Mouse (Mus musculus) heart, embryonic 10.5 days (tissue): ENCODE results near the gene Atg16l2. TPM values are rescaled to one million over a fixed set of nuclear protein-coding genes. Genes with fewer than 3 reads are reported as not detected.

Experiments used
- DNase-seq: peaks from one replicate; pipeline ENCODE4 v3.0.0-alpha.2; 2017; ENCODE audit warnings: low spot score
- H3K27ac ChIP-seq: fragments of 300-500 bp; sonication (generic); 2 replicates; pipeline ENCODE4 v1.5.1; 2016; ENCODE audit warnings: mild to moderate bottlenecking
- H3K27me3 ChIP-seq: fragments of 300-500 bp; sonication (generic); 2 replicates; pipeline ENCODE4 v1.6.1; 2016; ENCODE audit warnings: mild to moderate bottlenecking; ENCODE audit not compliant: poor library complexity, insufficient read depth, severe bottlenecking
- H3K36me3 ChIP-seq: fragments of 300-500 bp; sonication (generic); 2 replicates; pipeline ENCODE4 v1.6.1; 2016; ENCODE audit warnings: mild to moderate bottlenecking, moderate library complexity
- H3K4me1 ChIP-seq: fragments of 300-500 bp; sonication (generic); 2 replicates; pipeline ENCODE4 v1.6.1; 2016; ENCODE audit warnings: mild to moderate bottlenecking
- H3K4me3 ChIP-seq: fragments of 300-500 bp; sonication (generic); 2 replicates; pipeline ENCODE4 v1.5.1; 2016; ENCODE audit warnings: mild to moderate bottlenecking, moderate library complexity
- H3K9me3 ChIP-seq: fragments of 300-500 bp; sonication (generic); 2 replicates; pipeline ENCODE4 v1.6.1; 2016; ENCODE audit warnings: mild to moderate bottlenecking, moderate library complexity
- WGBS: fragments of 180-500 bp; shearing (Covaris S2); methylation state at CpG from one replicate; pipeline ENCODE4 v1.1.7; 2016; 5-methylcytosine and 5-hydroxymethylcytosine counted together
- polyA plus RNA-seq: library from polyadenylated mRNA; unstranded; fragments of >200 nt; fragmentation: Nextera tagmentation; extraction: Ambion mirVana; gene quantifications from 2 replicates; pipeline ENCODE4 v1.2.1, GENCODE M21; 2016

The Atg16l2 gene
- polyA plus RNA-seq, 1 experiment from 2014 or later = 19.2 TPM

GRCm38 (mm10) chr7:101297023-101297405, 5.0 kb downstream of the Atg16l2 start:
- peaks cover 63% of the 10 kb centered on the region for H3K27me3 ChIP-seq
- DNase-seq = no peak
- H3K27ac ChIP-seq = peak overlapping the region; percentile 37
- peaks cover 35% of the 10 kb centered on the region for H3K4me1 ChIP-seq
- WGBS = 21% methylated on average over 8 of the region's 8 CpGs
- H3K36me3 ChIP-seq = peaks cover 23% of the 10 kb centered on the region
- no peaks in the 10 kb centered on the region for H3K9me3 ChIP-seq
- peak overlapping the region; percentile 52 for H3K4me3 ChIP-seq

GRCm38 (mm10) chr7:101296252-101297022, 5.6 kb downstream of the Atg16l2 start:
- H3K4me3 ChIP-seq = peak overlapping the region; percentile 52
- H3K36me3 ChIP-seq = peaks cover 28% of the 10 kb centered on the region
- H3K9me3 ChIP-seq = no peaks in the 10 kb centered on the region
- peak overlapping the region; percentile 37 for H3K27ac ChIP-seq
- WGBS = 11% methylated on average over 35 of the region's 35 CpGs
- peak; percentile 92 for DNase-seq
- peaks cover 35% of the 10 kb centered on the region for H3K4me1 ChIP-seq
- H3K27me3 ChIP-seq = peaks cover 63% of the 10 kb centered on the region

- peaks cover 30% of the 10 kb centered on the region for H3K36me3 ChIP-seq
- no peaks in the 10 kb centered on the region for H3K9me3 ChIP-seq
- peaks cover 25% of the 10 kb centered on the region for H3K4me1 ChIP-seq
- H3K27ac ChIP-seq = no peak overlapping the region
- no peak overlapping the region for H3K4me3 ChIP-seq
- H3K27me3 ChIP-seq = peaks cover 56% of the 10 kb centered on the region
- no peak for DNase-seq
- WGBS = 68% methylated on average over 1 of the region's 1 CpGs
Measured at GRCm38 (mm10) chr7:101295438-101295837, 6.6 kb downstream of the Atg16l2 start.

- 37% methylated on average over 4 of the region's 4 CpGs for WGBS
- H3K4me1 ChIP-seq = peaks cover 25% of the 10 kb centered on the region
Measured at GRCm38 (mm10) chr7:101293611-101294010, 8.4 kb downstream of the Atg16l2 start.

GRCm38 (mm10) chr7:101293138-101293537, 8.9 kb downstream of the Atg16l2 start:
- Histone ChIP-seq H3K4me3 (no peak overlapping the region), H3K27me3 (peaks cover 33% of the 10 kb centered on the region), H3K27ac (no peak overlapping the region), H3K36me3 (peaks cover 44% of the 10 kb centered on the region), H3K9me3 (no peaks in the 10 kb centered on the region), H3K4me1 (peaks cover 25% of the 10 kb centered on the region)
- DNase-seq = peak; percentile 61
- WGBS = 48% methylated on average over 4 of the region's 4 CpGs

More at GRCm38 (mm10) chr7:101293611-101294010, 8.4 kb downstream of the Atg16l2 start:
- no peaks in the 10 kb centered on the region for H3K9me3 ChIP-seq
- H3K4me3 ChIP-seq = no peak overlapping the region
- H3K27me3 ChIP-seq = peaks cover 38% of the 10 kb centered on the region
- H3K27ac ChIP-seq = no peak overlapping the region
- no peak for DNase-seq
- H3K36me3 ChIP-seq = peaks cover 44% of the 10 kb centered on the region

- no peak overlapping the region for H3K27ac ChIP-seq
- WGBS = 100% methylated on average over 1 of the region's 1 CpGs
- H3K4me1 ChIP-seq = peaks cover 25% of the 10 kb centered on the region
- H3K36me3 ChIP-seq = peaks cover 44% of the 10 kb centered on the region
- no peak overlapping the region for H3K4me3 ChIP-seq
- peaks cover 29% of the 10 kb centered on the region for H3K27me3 ChIP-seq
- peak; percentile 68 for DNase-seq
- H3K9me3 ChIP-seq = no peaks in the 10 kb centered on the region
Measured at GRCm38 (mm10) chr7:101292696-101293095, 9.4 kb downstream of the Atg16l2 start.

- WGBS = 63% methylated on average over 4 of the region's 4 CpGs
- peak; percentile 71 for DNase-seq
- H3K36me3 ChIP-seq = peaks cover 44% of the 10 kb centered on the region
Measured at GRCm38 (mm10) chr7:101292086-101292485, 10.0 kb downstream of the Atg16l2 start.

GRCm38 (mm10) chr7:101291641-101292040, 10.4 kb downstream of the Atg16l2 start:
- peaks cover 47% of the 10 kb centered on the region for H3K36me3 ChIP-seq
- H3K9me3 ChIP-seq = no peaks in the 10 kb centered on the region
- DNase-seq = peak; percentile 70
- 86% methylated on average over 8 of the region's 8 CpGs for WGBS
- peaks cover 20% of the 10 kb centered on the region for H3K4me1 ChIP-seq
- no peak overlapping the region for H3K4me3 ChIP-seq
- H3K27me3 ChIP-seq = peaks cover 18% of the 10 kb centered on the region
- H3K27ac ChIP-seq = no peak overlapping the region

More at GRCm38 (mm10) chr7:101292086-101292485, 10.0 kb downstream of the Atg16l2 start:
- Histone ChIP-seq H3K27ac (no peak overlapping the region), H3K9me3 (no peaks in the 10 kb centered on the region), H3K4me1 (peaks cover 24% of the 10 kb centered on the region), H3K4me3 (no peak overlapping the region), H3K27me3 (peaks cover 23% of the 10 kb centered on the region)

- H3K27me3 ChIP-seq = peaks cover 14% of the 10 kb centered on the region; the same call in 1 of the 2 replicates
- no peaks in the 10 kb centered on the region for H3K9me3 ChIP-seq
- H3K36me3 ChIP-seq = peaks cover 50% of the 10 kb centered on the region
- 90% methylated on average over 5 of the region's 5 CpGs for WGBS
- peaks cover 15% of the 10 kb centered on the region for H3K4me1 ChIP-seq
- H3K27ac ChIP-seq = no peak overlapping the region
- H3K4me3 ChIP-seq = no peak overlapping the region
- peak; percentile 68 for DNase-seq
Measured at GRCm38 (mm10) chr7:101291211-101291610, 10.8 kb downstream of the Atg16l2 start.

GRCm38 (mm10) chr7:101290401-101290800, 11.7 kb downstream of the Atg16l2 start:
- 86% methylated on average over 10 of the region's 10 CpGs for WGBS
- H3K4me1 ChIP-seq = peaks cover 12% of the 10 kb centered on the region; the same call in 1 of the 2 replicates
- H3K27me3 ChIP-seq = 0 out of 2 replicates have a peak, but pooled peaks cover 6% of the 10 kb centered on the region
- peak; percentile 60 for DNase-seq
- no peaks in the 10 kb centered on the region for H3K9me3 ChIP-seq
- H3K27ac ChIP-seq = no peak overlapping the region
- H3K4me3 ChIP-seq = no peak overlapping the region
- peaks cover 52% of the 10 kb centered on the region for H3K36me3 ChIP-seq

GRCm38 (mm10) chr7:101288436-101288835, 13.6 kb downstream of the Atg16l2 start:
- WGBS = 38% methylated on average over 4 of the region's 4 CpGs
- DNase-seq = peak; percentile 73
- Histone ChIP-seq H3K36me3 (peaks cover 53% of the 10 kb centered on the region), H3K4me1 (peaks cover 8% of the 10 kb centered on the region; the same call in 1 of the 2 replicates), H3K27ac (no peak overlapping the region), H3K4me3 (no peak overlapping the region), H3K27me3 (no peaks in the 10 kb centered on the region), H3K9me3 (no peaks in the 10 kb centered on the region)

- H3K4me3 ChIP-seq = no peak overlapping the region
- H3K4me1 ChIP-seq = peaks cover 4% of the 10 kb centered on the region; the same call in 1 of the 2 replicates
- DNase-seq = peak; percentile 28
- peaks cover 55% of the 10 kb centered on the region for H3K36me3 ChIP-seq
- no peaks in the 10 kb centered on the region for H3K27me3 ChIP-seq
- 81% methylated on average over 2 of the region's 2 CpGs for WGBS
- H3K9me3 ChIP-seq = no peaks in the 10 kb centered on the region
- no peak overlapping the region for H3K27ac ChIP-seq
Measured at GRCm38 (mm10) chr7:101287820-101288219, 14.2 kb downstream of the Atg16l2 start.

GRCm38 (mm10) chr7:101286891-101287290, 15.2 kb downstream of the Atg16l2 start:
- H3K27me3 ChIP-seq = no peaks in the 10 kb centered on the region
- WGBS = 70% methylated on average over 4 of the region's 4 CpGs
- H3K27ac ChIP-seq = no peak overlapping the region
- H3K36me3 ChIP-seq = peaks cover 60% of the 10 kb centered on the region
- no peak overlapping the region for H3K4me3 ChIP-seq
- H3K9me3 ChIP-seq = no peaks in the 10 kb centered on the region
- H3K4me1 ChIP-seq = peaks cover under 1% of the 10 kb centered on the region; the same call in 1 of the 2 replicates
- DNase-seq = peak; percentile 65
